Mouse (Mus musculus) erythroid progenitor cell, adult 5-6 weeks (primary cell): Measurements from ENCODE around the gene Atn1. TPM values are rescaled to one million over a fixed set of nuclear protein-coding genes. Genes with fewer than 3 reads are reported as not detected.

Experiments
- ATAC-seq: replicated peaks from 2 replicates; pipeline ENCODE4 v1.8.0; 2016; ENCODE audit warnings: moderate number of reproducible peaks, mild to moderate bottlenecking, moderate TSS enrichment, inconsistent platforms; ENCODE audit not compliant: poor library complexity, low FRiP score, severe bottlenecking
- total RNA-seq, 2 experiments: library from RNA; stranded (forward) in 1 of 2; stranded (reverse) in 1 of 2; fragments of 150-400 nt in 1 of 2; fragments of 186-747, 209-891 nt in 1 of 2; gene quantifications; 2 replicates each; pipeline versions ENCODE4 v1.2.3 to v1.2.4; 2015 to 2017; ENCODE audit warnings: low replicate concordance in 2 of 2

The Atn1 gene
- total RNA-seq, 2 experiments from 2014 or later, result 0.15 to 13.8 TPM

- ATAC-seq, result no peak
These were observed 62.9 kb downstream of the Atn1 start for GRCm38 (mm10) chr6:124693243-124693981.

Other genes with a start within 250 kb of the Atn1 start
- 5.4 TPM in 1 of 2 replicates, not detected in the other for gene C1ra, start 244.1 kb downstream of the Atn1 start, total RNA-seq (2015; ENCODE audit: low replicate concordance)
- gene C1ra, start 244.1 kb downstream of the Atn1 start, total RNA-seq (2017; ENCODE audit: low replicate concordance), result 0.51 and 2.4 TPM in 2 replicates
- gene C1s1, start 214.2 kb downstream of the Atn1 start, total RNA-seq (2015; ENCODE audit: low replicate concordance), result 0.84 TPM in 1 of 2 replicates, not detected in the other
- gene C1s1, start 214.2 kb downstream of the Atn1 start, total RNA-seq (2017; ENCODE audit: low replicate concordance), result 1.4 TPM in 1 of 2 replicates, not detected in the other
- gene C1rb, start 186.2 kb downstream of the Atn1 start, total RNA-seq (2015; ENCODE audit: low replicate concordance), result not detected in 2 replicates
- not detected in 2 replicates for gene C1rb, start 186.2 kb downstream of the Atn1 start, total RNA-seq (2017; ENCODE audit: low replicate concordance)
- not detected in 2 replicates for gene C1s2, start 120.4 kb downstream of the Atn1 start, total RNA-seq (2015; ENCODE audit: low replicate concordance)
- gene C1s2, start 120.4 kb downstream of the Atn1 start, total RNA-seq (2017; ENCODE audit: low replicate concordance), result not detected in 2 replicates
- gene Lpcat3, start 93.5 kb downstream of the Atn1 start, total RNA-seq (2015; ENCODE audit: low replicate concordance), result 452 and 538 TPM in 2 replicates
- gene Lpcat3, start 93.5 kb downstream of the Atn1 start, total RNA-seq (2017; ENCODE audit: low replicate concordance), result 191 and 249 TPM in 2 replicates
- 103 and 153 TPM in 2 replicates for gene Emg1, start 44.3 kb downstream of the Atn1 start, total RNA-seq (2015; ENCODE audit: low replicate concordance)
- gene Emg1, start 44.3 kb downstream of the Atn1 start, total RNA-seq (2017; ENCODE audit: low replicate concordance), result 69.4 and 86.4 TPM in 2 replicates
- 61.2 and 143 TPM in 2 replicates for gene Phb2, start 44.2 kb downstream of the Atn1 start, total RNA-seq (2015; ENCODE audit: low replicate concordance)
- gene Phb2, start 44.2 kb downstream of the Atn1 start, total RNA-seq (2017; ENCODE audit: low replicate concordance), result 76.0 and 79.9 TPM in 2 replicates
- gene Ptpn6, start 17.8 kb downstream of the Atn1 start, total RNA-seq (2015; ENCODE audit: low replicate concordance), result 39.3 and 91.8 TPM in 2 replicates
- gene Ptpn6, start 17.8 kb downstream of the Atn1 start, total RNA-seq (2017; ENCODE audit: low replicate concordance), result 91.8 and 94.2 TPM in 2 replicates
- 26.0 and 63.4 TPM in 2 replicates for gene Grcc10, start 15.2 kb downstream of the Atn1 start, total RNA-seq (2015; ENCODE audit: low replicate concordance)
- gene Grcc10, start 15.2 kb downstream of the Atn1 start, total RNA-seq (2017; ENCODE audit: low replicate concordance), result 21.9 and 23.3 TPM in 2 replicates
- not detected in 2 replicates for gene Gm45234, start 503 bp downstream of the Atn1 start, total RNA-seq (2015; ENCODE audit: low replicate concordance)
- not detected in 2 replicates for gene Gm45234, start 503 bp downstream of the Atn1 start, total RNA-seq (2017; ENCODE audit: low replicate concordance)
- not detected in 2 replicates for gene Eno2, start 13.1 kb upstream of the Atn1 start, total RNA-seq (2015; ENCODE audit: low replicate concordance)
- gene Eno2, start 13.1 kb upstream of the Atn1 start, total RNA-seq (2017; ENCODE audit: low replicate concordance), result not detected in 2 replicates
- not detected in 2 replicates for gene Lrrc23, start 23.2 kb upstream of the Atn1 start, total RNA-seq (2015; ENCODE audit: low replicate concordance)
- gene Lrrc23, start 23.2 kb upstream of the Atn1 start, total RNA-seq (2017; ENCODE audit: low replicate concordance), result not detected in 2 replicates
- gene Spsb2, start 52.1 kb upstream of the Atn1 start, total RNA-seq (2015; ENCODE audit: low replicate concordance), result 3.4 and 9.7 TPM in 2 replicates
- 7.6 and 8.2 TPM in 2 replicates for gene Spsb2, start 52.1 kb upstream of the Atn1 start, total RNA-seq (2017; ENCODE audit: low replicate concordance)
- 19.1 and 64.1 TPM in 2 replicates for gene Tpi1, start 57.8 kb upstream of the Atn1 start, total RNA-seq (2015; ENCODE audit: low replicate concordance)
- gene Tpi1, start 57.8 kb upstream of the Atn1 start, total RNA-seq (2017; ENCODE audit: low replicate concordance), result 17.7 and 17.9 TPM in 2 replicates
- 35.6 and 60.5 TPM in 2 replicates for gene Usp5, start 73.0 kb upstream of the Atn1 start, total RNA-seq (2015; ENCODE audit: low replicate concordance)
- gene Usp5, start 73.0 kb upstream of the Atn1 start, total RNA-seq (2017; ENCODE audit: low replicate concordance), result 41.2 and 53.1 TPM in 2 replicates
- gene Cdca3, start 73.0 kb upstream of the Atn1 start, total RNA-seq (2015; ENCODE audit: low replicate concordance), result 529 and 565 TPM in 2 replicates
- 409 and 459 TPM in 2 replicates for gene Cdca3, start 73.0 kb upstream of the Atn1 start, total RNA-seq (2017; ENCODE audit: low replicate concordance)
- not detected in 2 replicates for gene Gnb3, start 83.8 kb upstream of the Atn1 start, total RNA-seq (2015; ENCODE audit: low replicate concordance)
- gene Gnb3, start 83.8 kb upstream of the Atn1 start, total RNA-seq (2017; ENCODE audit: low replicate concordance), result not detected in 2 replicates
- 1.1 and 2.5 TPM in 2 replicates for gene P3h3, start 101.2 kb upstream of the Atn1 start, total RNA-seq (2015; ENCODE audit: low replicate concordance)
- gene P3h3, start 101.2 kb upstream of the Atn1 start, total RNA-seq (2017; ENCODE audit: low replicate concordance), result 0.83 and 3.0 TPM in 2 replicates
- gene Gpr162, start 107.5 kb upstream of the Atn1 start, total RNA-seq (2015; ENCODE audit: low replicate concordance), result not detected in 2 replicates
- not detected in 2 replicates for gene Gpr162, start 107.5 kb upstream of the Atn1 start, total RNA-seq (2017; ENCODE audit: low replicate concordance)
- 4.3 and 12.2 TPM in 2 replicates for gene Cd4, start 131.7 kb upstream of the Atn1 start, total RNA-seq (2015; ENCODE audit: low replicate concordance)
- gene Cd4, start 131.7 kb upstream of the Atn1 start, total RNA-seq (2017; ENCODE audit: low replicate concordance), result 5.0 and 6.8 TPM in 2 replicates
- 1.8 TPM in 1 of 2 replicates, not detected in the other for gene Lag3, start 155.2 kb upstream of the Atn1 start, total RNA-seq (2015; ENCODE audit: low replicate concordance)
- gene Lag3, start 155.2 kb upstream of the Atn1 start, total RNA-seq (2017; ENCODE audit: low replicate concordance), result 0.90 TPM in 1 of 2 replicates, not detected in the other
- gene Ptms, start 163.6 kb upstream of the Atn1 start, total RNA-seq (2015; ENCODE audit: low replicate concordance), result 15.5 and 20.5 TPM in 2 replicates
- gene Ptms, start 163.6 kb upstream of the Atn1 start, total RNA-seq (2017; ENCODE audit: low replicate concordance), result 7.9 and 18.6 TPM in 2 replicates
- gene Mlf2, start 174.9 kb upstream of the Atn1 start, total RNA-seq (2015; ENCODE audit: low replicate concordance), result 44.0 and 45.3 TPM in 2 replicates
- gene Mlf2, start 174.9 kb upstream of the Atn1 start, total RNA-seq (2017; ENCODE audit: low replicate concordance), result 18.5 and 42.2 TPM in 2 replicates
- 14.3 and 17.3 TPM in 2 replicates for gene Cops7a, start 209.0 kb upstream of the Atn1 start, total RNA-seq (2015; ENCODE audit: low replicate concordance)
- 4.1 and 4.9 TPM in 2 replicates for gene Cops7a, start 209.0 kb upstream of the Atn1 start, total RNA-seq (2017; ENCODE audit: low replicate concordance)
- not detected in 2 replicates for gene Pianp, start 240.2 kb upstream of the Atn1 start, total RNA-seq (2015; ENCODE audit: low replicate concordance)
- not detected in 2 replicates for gene Pianp, start 240.2 kb upstream of the Atn1 start, total RNA-seq (2017; ENCODE audit: low replicate concordance)